Comparison of ENCODE assay signal across 9 mouse cellular contexts in genomic region chr17:56751404-56752072, GRCm38 (mm10). TPM values are rescaled to one million over a fixed set of nuclear protein-coding genes. Genes with fewer than 3 reads are reported as not detected.
DNase-seq lines count a peak whose midpoint lies in the region; ATAC-seq and TF ChIP-seq lines count a peak whose summit lies in the region.
"Had no signal": no experiment of that assay in that cellular context is flagged by ENCODE, and none has a peak within 500 bp of the region (broad histone marks: within the 10 kb centered on the region; RNA-seq: fewer than 3 reads in every experiment).

No protein-coding gene starts in this region.

- H3K9me3 ChIP-seq in heart, embryonic 16.5 days (replicated peaks; ENCODE audit: control insufficient read depth, low read length), result no peaks in the 10 kb centered on the region
- H3K9me3 ChIP-seq in limb, embryonic 14.5 days (ENCODE audit: control insufficient read depth, low read length), result no peaks in the 10 kb centered on the region

- intact Hi-C loops in gastrocnemius, postnatal 36 days (cut with DNase I), result no loop called here

- peak overlapping the region; percentile 40 for H3K4me3 ChIP-seq in heart, embryonic 16.5 days (ENCODE audit: low read length)
- H3K4me3 ChIP-seq in limb, embryonic 14.5 days (replicated peaks; ENCODE audit: low read length), result peak overlapping the region; percentile 20

- H3K4me2 ChIP-seq in heart, embryonic 16.5 days (ENCODE audit: low read depth, low read length), result peak overlapping the region; percentile 59
- H3K4me2 ChIP-seq in limb, embryonic 14.5 days (replicated peaks; ENCODE audit: low read depth, low read length, severe bottlenecking), result peak overlapping the region; percentile 38

- H3K27me3 ChIP-seq in heart, embryonic 16.5 days (ENCODE audit: control insufficient read depth, insufficient read depth, low read length), result peaks cover 50% of the 10 kb centered on the region
- peaks cover 56% of the 10 kb centered on the region for H3K27me3 ChIP-seq in limb, embryonic 14.5 days (ENCODE audit: control insufficient read depth, insufficient read depth, low read length)

- H3K4me1 ChIP-seq in heart, embryonic 16.5 days (ENCODE audit: control insufficient read depth, insufficient read depth, low read length), result no peaks in the 10 kb centered on the region; the same call in 1 of the 2 replicates
- H3K4me1 ChIP-seq in limb, embryonic 14.5 days (ENCODE audit: control insufficient read depth, insufficient read depth, low read length), result peaks cover 10% of the 10 kb centered on the region

- peak; percentile 44 for ATAC-seq in heart, embryonic 16.5 days (replicated peaks; ENCODE audit: extremely low read depth, insufficient read depth, low FRiP score)
- ATAC-seq in limb, embryonic 14.5 days (ENCODE audit: low FRiP score, low read depth), result peak; percentile 54; the same call in 1 of the 2 replicates

- 18% methylated on average over 71 of the region's 71 CpGs for WGBS in heart, embryonic 16.5 days
- WGBS in limb, embryonic 14.5 days, result 24% methylated on average over 65 of the region's 71 CpGs

- H3K27ac ChIP-seq in heart, embryonic 16.5 days (ENCODE audit: low read length), result no peak overlapping the region
- H3K27ac ChIP-seq in limb, embryonic 14.5 days (replicated peaks; ENCODE audit: low read depth, low read length), result no peak overlapping the region

- H3K9ac ChIP-seq in heart, embryonic 16.5 days (ENCODE audit: low read length), result peak overlapping the region; percentile 36; the same call in 1 of the 2 replicates
- H3K9ac ChIP-seq in limb, embryonic 14.5 days (ENCODE audit: low read depth, low read length, severe bottlenecking), result peak overlapping the region; percentile 34; the same call in 1 of the 2 replicates

- H3K36me3 ChIP-seq in heart, embryonic 16.5 days (ENCODE audit: control insufficient read depth, insufficient read depth), result no peaks in the 10 kb centered on the region
- no peaks in the 10 kb centered on the region for H3K36me3 ChIP-seq in limb, embryonic 14.5 days (ENCODE audit: control insufficient read depth, insufficient read depth, low read length)

- peak; percentile 56 for DNase-seq in adrenal gland, postnatal 10 days
- DNase-seq in adrenal gland, adult 8-10 months, result no peak
- DNase-seq in adrenal gland, postnatal 25 days, result peak; percentile 55
- DNase-seq in limb, embryonic 14.5 days (ENCODE audit: low spot score), result peak; percentile 62
- DNase-seq in neural tube, embryonic 10.5 days (ENCODE audit: extremely low spot score, low spot score), result peak; percentile 63
- DNase-seq in gastrocnemius, postnatal 36 days, result no peak
- no peak for DNase-seq in spleen, adult 12 weeks (ENCODE audit: low spot score)

- TF ChIP-seq POLR2A in limb, embryonic 14.5 days (IDR thresholded peaks at IDR 0.05; ENCODE audit: borderline replicate concordance, extremely low read depth, insufficient read depth, insufficient read length), result 0 out of 2 replicates have a peak, but pooled peaks have one; percentile 12

RNA-seq across cellular contexts. Expression of gene Nrtn, which starts 5.8 kb away (rescaled TPM):
- total RNA-seq in adrenal gland, postnatal 10 days (2021), result 1 to 10 TPM; 5.9 to 6.3 TPM
- total RNA-seq in adrenal gland, adult 8-10 months (2022), result 1 to 10 TPM; 3.6 to 5.6 (median 4.9) TPM
- 3.8 and 5.3 TPM in 2 replicates for total RNA-seq in adrenal gland, postnatal 25 days (2021)
- polyA plus RNA-seq in heart, embryonic 16.5 days (2015; fragmentation: Nextera tagmentation; extraction: Ambion mirVana), result 21.2 and 23.9 TPM in 2 replicates
- polyA plus RNA-seq in limb, embryonic 14.5 days (2012; rRNA removed), result 24.1 and 36.7 TPM in 2 replicates
- 31.9 and 36.5 TPM in 2 replicates for polyA plus RNA-seq in limb, embryonic 14.5 days (2014; fragmentation: Nextera tagmentation; extraction: Ambion mirVana)
- 1 to 10 TPM; 4.1 to 5.0 TPM for total RNA-seq in gastrocnemius, postnatal 36 days (2021)
- total RNA-seq: hematopoietic stem cell, adult 5-6 weeks had no signal

RNA-seq across cellular contexts. Expression of gene Dus3l, which starts 13.0 kb away (rescaled TPM):
- total RNA-seq in adrenal gland, postnatal 10 days (2021), result 10 to 100 TPM; 27.6 to 34.5 TPM
- total RNA-seq in adrenal gland, adult 8-10 months (2022), result 10 to 100 TPM; 37.4 to 58.6 (median 47.0) TPM
- total RNA-seq in adrenal gland, postnatal 25 days (2021), result 41.9 and 47.4 TPM in 2 replicates
- polyA plus RNA-seq in heart, embryonic 16.5 days (2015; fragmentation: Nextera tagmentation; extraction: Ambion mirVana), result 31.7 and 34.9 TPM in 2 replicates
- 107 and 144 TPM in 2 replicates for polyA plus RNA-seq in limb, embryonic 14.5 days (2012; rRNA removed)
- 43.6 and 44.4 TPM in 2 replicates for polyA plus RNA-seq in limb, embryonic 14.5 days (2014; fragmentation: Nextera tagmentation; extraction: Ambion mirVana)
- total RNA-seq in gastrocnemius, postnatal 36 days (2021), result 10 to 100 TPM; 13.4 to 16.1 TPM

RNA-seq across cellular contexts. Expression of gene Prr22, which starts 18.5 kb away (rescaled TPM):
- total RNA-seq in adrenal gland, postnatal 10 days (2021), result under 1 TPM; 0.27 to 0.42 TPM
- total RNA-seq in adrenal gland, adult 8-10 months (2022), result 1 to 10 TPM in 1 of 4 experiments, under 1 TPM in 3; 0.28 to 1.4 (median 0.53) TPM
- 0.79 and 1.5 TPM in 2 replicates for total RNA-seq in adrenal gland, postnatal 25 days (2021)
- 0.59 and 1.2 TPM in 2 replicates for polyA plus RNA-seq in heart, embryonic 16.5 days (2015; fragmentation: Nextera tagmentation; extraction: Ambion mirVana)
- polyA plus RNA-seq in limb, embryonic 14.5 days (2012; rRNA removed), result 4.5 and 5.0 TPM in 2 replicates
- polyA plus RNA-seq in limb, embryonic 14.5 days (2014; fragmentation: Nextera tagmentation; extraction: Ambion mirVana), result 0.58 and 0.97 TPM in 2 replicates
- under 1 TPM in 1 of 2 experiments, not detected in 1; 0.12 TPM for total RNA-seq in gastrocnemius, postnatal 36 days (2021)
- total RNA-seq: hematopoietic stem cell, adult 5-6 weeks had no signal

RNA-seq across cellular contexts. Expression of gene Vmac, which starts 33.7 kb away (rescaled TPM):
- total RNA-seq in adrenal gland, postnatal 10 days (2021), result 10 to 100 TPM; 16.8 to 24.2 TPM
- 10 to 100 TPM; 31.6 to 47.2 (median 41.6) TPM for total RNA-seq in adrenal gland, adult 8-10 months (2022)
- 27.1 and 29.1 TPM in 2 replicates for total RNA-seq in adrenal gland, postnatal 25 days (2021)
- 12.8 and 14.6 TPM in 2 replicates for polyA plus RNA-seq in heart, embryonic 16.5 days (2015; fragmentation: Nextera tagmentation; extraction: Ambion mirVana)
- 23.4 and 24.1 TPM in 2 replicates for polyA plus RNA-seq in limb, embryonic 14.5 days (2012; rRNA removed)
- 24.1 and 25.0 TPM in 2 replicates for polyA plus RNA-seq in limb, embryonic 14.5 days (2014; fragmentation: Nextera tagmentation; extraction: Ambion mirVana)
- total RNA-seq in gastrocnemius, postnatal 36 days (2021), result 1 to 10 TPM; 3.3 to 3.4 TPM

RNA-seq across cellular contexts. Expression of gene Ndufa11, which starts 34.0 kb away (rescaled TPM):
- 100 to 1,000 TPM; 432 to 465 TPM for total RNA-seq in adrenal gland, postnatal 10 days (2021)
- 100 to 1,000 TPM; 176 to 281 (median 205) TPM for total RNA-seq in adrenal gland, adult 8-10 months (2022)
- 248 and 277 TPM in 2 replicates for total RNA-seq in adrenal gland, postnatal 25 days (2021)
- 1,043 and 1,129 TPM in 2 replicates for polyA plus RNA-seq in heart, embryonic 16.5 days (2015; fragmentation: Nextera tagmentation; extraction: Ambion mirVana)
- 251 and 322 TPM in 2 replicates for polyA plus RNA-seq in limb, embryonic 14.5 days (2012; rRNA removed)
- 469 and 480 TPM in 2 replicates for polyA plus RNA-seq in limb, embryonic 14.5 days (2014; fragmentation: Nextera tagmentation; extraction: Ambion mirVana)
- 100 to 1,000 TPM; 425 to 470 TPM for total RNA-seq in gastrocnemius, postnatal 36 days (2021)

Comparison
In these comparisons a context has a peak if more than half of its experiments do, and no peak if none do; other contexts are left out.
1. DNase-seq: peak in adrenal gland, postnatal 10 days (single experiment), adrenal gland, postnatal 25 days (single experiment), limb, embryonic 14.5 days (single experiment) and neural tube, embryonic 10.5 days (single experiment); none in adrenal gland, adult 8-10 months (single experiment), gastrocnemius, postnatal 36 days (0 of 2) and spleen, adult 12 weeks (single experiment).